Mouse (Mus musculus) hindbrain, embryonic 13.5 days (tissue): ENCODE data around the gene Fcgr4. TPM values are rescaled to one million over a fixed set of nuclear protein-coding genes. Genes with fewer than 3 reads are reported as not detected.

Source experiments
- ATAC-seq: fragments of 200-750 bp; cut with Nextera tagmentation; 2 replicates; pipeline ENCODE4 v1.8.0; 2017; ENCODE audit warnings: moderate TSS enrichment; ENCODE audit not compliant: low FRiP score
- H3K27ac ChIP-seq: fragments of 300-500 bp; sonication (generic); 2 replicates; pipeline ENCODE4 v1.5.1; 2015; ENCODE audit warnings: inconsistent platforms, mild to moderate bottlenecking, moderate library complexity
- H3K27me3 ChIP-seq: fragments of 300-500 bp; sonication (generic); 2 replicates; pipeline ENCODE4 v1.6.1; 2015; ENCODE audit warnings: mild to moderate bottlenecking, inconsistent platforms
- H3K36me3 ChIP-seq: fragments of 300-500 bp; sonication (generic); 2 replicates; pipeline ENCODE4 v1.6.1; 2015; ENCODE audit warnings: mild to moderate bottlenecking, inconsistent platforms
- H3K4me1 ChIP-seq: fragments of 300-500 bp; sonication (generic); replicated peaks from 2 replicates; pipeline ENCODE4 v1.6.1; 2015; ENCODE audit warnings: inconsistent platforms
- H3K4me2 ChIP-seq: fragments of 300-500 bp; sonication (generic); 2 replicates; pipeline ENCODE4 v1.6.1; 2015; ENCODE audit warnings: inconsistent platforms, mild to moderate bottlenecking, moderate library complexity
- H3K4me3 ChIP-seq: fragments of 300-500 bp; sonication (generic); 2 replicates; pipeline ENCODE4 v1.5.1; 2015; ENCODE audit warnings: mild to moderate bottlenecking, inconsistent platforms
- H3K9ac ChIP-seq: fragments of 300-500 bp; sonication (generic); 2 replicates; pipeline ENCODE4 v1.6.1; 2015; ENCODE audit warnings: mild to moderate bottlenecking, inconsistent platforms
- H3K9me3 ChIP-seq: fragments of 300-500 bp; sonication (generic); 2 replicates; pipeline ENCODE4 v1.6.1; 2016; ENCODE audit warnings: inconsistent platforms
- WGBS: fragments of 180-500 bp; shearing (Covaris S2); methylation state at CpG from one replicate; pipeline ENCODE4 v1.1.7; 2015; 5-methylcytosine and 5-hydroxymethylcytosine counted together
- polyA plus RNA-seq: library from polyadenylated mRNA; unstranded; fragments of >200 nt; fragmentation: Nextera tagmentation; extraction: Ambion mirVana; gene quantifications from 2 replicates; pipeline ENCODE4 v1.2.1, GENCODE M21; 2015

Gene Fcgr4
- polyA plus RNA-seq, 1 experiment from 2014 or later = 0.31 TPM

DNA sequence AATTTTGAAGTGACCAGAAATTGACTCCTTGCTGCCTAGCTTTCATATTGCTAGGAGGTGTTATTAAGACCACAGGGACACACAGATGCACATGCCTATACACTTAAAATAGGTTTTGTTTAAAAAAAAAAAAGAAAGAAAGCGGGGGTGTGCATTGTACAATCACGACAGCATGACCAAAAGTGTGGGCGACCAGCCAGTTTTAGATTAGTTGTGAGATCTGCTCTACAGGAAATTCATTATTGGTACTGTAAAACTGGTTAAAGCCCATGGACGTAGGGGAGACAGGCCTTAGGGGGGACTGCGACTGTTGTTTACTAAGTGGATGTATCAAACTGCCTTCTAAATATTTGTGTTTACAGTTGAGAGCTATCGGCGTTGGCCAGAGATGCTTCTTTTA lies 21.2 kb downstream of the Fcgr4 start:
- Histone ChIP-seq H3K27me3 (peaks cover 8% of the 10 kb centered on the region), H3K36me3 (no peaks in the 10 kb centered on the region), H3K9ac (no peak overlapping the region), H3K4me1 (peaks cover 8% of the 10 kb centered on the region), H3K27ac (no peak overlapping the region), H3K9me3 (no peaks in the 10 kb centered on the region), H3K4me2 (no peak overlapping the region), H3K4me3 (no peak overlapping the region)
- WGBS = 90% methylated on average over 7 of the region's 7 CpGs
- ATAC-seq = no peak

DNA sequence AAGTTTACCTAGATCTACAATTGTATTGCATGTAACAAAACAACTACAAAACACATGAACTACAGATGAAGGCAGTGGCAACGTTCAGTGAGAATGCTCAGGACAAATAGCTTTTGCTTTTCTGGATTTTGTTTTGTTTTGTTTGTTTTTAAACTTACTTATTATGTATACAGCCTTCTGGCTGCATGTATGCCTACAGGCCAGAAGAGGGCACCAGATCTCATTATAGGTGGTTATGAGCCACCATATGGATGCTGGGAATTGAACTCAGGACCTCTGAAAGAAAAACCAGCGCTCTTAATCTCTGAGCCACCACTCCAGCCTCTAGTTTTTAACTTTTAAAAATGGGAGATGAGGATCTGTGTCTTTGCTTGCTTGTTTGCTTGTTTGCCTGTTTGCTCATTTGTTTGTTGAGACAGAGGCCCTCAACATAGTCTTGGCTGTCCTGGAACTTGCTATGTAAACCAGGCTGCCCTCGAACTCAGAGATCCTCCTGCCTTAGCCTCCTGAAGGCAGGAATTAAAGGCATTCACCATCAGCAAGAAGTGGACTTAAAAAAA lies 25.0 kb downstream of the Fcgr4 start:
- H3K27ac ChIP-seq = no peak overlapping the region
- no peaks in the 10 kb centered on the region for H3K9me3 ChIP-seq
- 81% methylated on average over 3 of the region's 3 CpGs for WGBS
- H3K27me3 ChIP-seq = peaks cover 3% of the 10 kb centered on the region; the same call in 1 of the 2 replicates
- H3K4me1 ChIP-seq = peaks cover 5% of the 10 kb centered on the region; the same call in 1 of the 2 replicates
- peak overlapping the region; percentile 72 for H3K9ac ChIP-seq
- H3K36me3 ChIP-seq = no peaks in the 10 kb centered on the region
- peak overlapping the region; percentile 54 for H3K4me2 ChIP-seq
- peak overlapping the region; percentile 62 for H3K4me3 ChIP-seq
- ATAC-seq = no peak

DNA sequence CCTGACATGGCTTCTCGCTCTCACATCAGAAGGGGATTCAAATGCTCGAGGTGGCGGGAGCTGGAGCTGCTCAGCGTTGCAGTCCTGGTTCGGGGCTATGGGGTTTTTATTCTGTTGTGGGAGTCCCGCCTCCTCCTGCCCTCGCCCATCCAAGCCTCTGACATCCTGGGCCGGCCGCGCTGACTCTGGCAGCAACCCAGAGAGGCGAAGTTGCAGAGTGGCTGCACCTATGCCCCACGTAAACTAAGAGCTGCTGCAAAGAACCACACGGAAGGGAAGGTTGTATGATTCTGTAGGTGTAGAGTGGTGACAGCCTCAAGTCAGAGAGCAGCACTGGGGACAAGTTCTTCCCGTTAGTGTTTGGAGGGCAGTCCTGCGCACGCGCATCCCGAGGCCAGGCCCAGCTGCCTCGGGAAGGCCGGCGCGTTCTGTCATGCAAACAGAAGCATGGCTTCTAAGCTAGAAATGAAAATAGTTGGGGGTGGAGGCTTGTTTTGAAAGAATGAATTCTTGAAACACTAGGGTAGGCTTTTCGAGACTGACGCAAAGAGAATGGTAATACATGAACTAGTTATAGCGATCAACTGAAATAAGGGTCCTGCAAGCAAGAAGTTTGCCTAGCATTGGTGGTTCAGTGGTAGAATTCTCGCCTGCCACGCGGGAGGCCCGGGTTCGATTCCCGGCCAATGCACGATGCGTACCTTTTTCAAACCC lies 25.8 kb downstream of the Fcgr4 start:
- Histone ChIP-seq H3K27ac (peak overlapping the region; percentile 90), H3K4me2 (peak overlapping the region; percentile 54), H3K27me3 (peaks cover 3% of the 10 kb centered on the region; the same call in 1 of the 2 replicates), H3K4me1 (peaks cover 5% of the 10 kb centered on the region; the same call in 1 of the 2 replicates), H3K9ac (peak overlapping the region; percentile 72), H3K36me3 (no peaks in the 10 kb centered on the region), H3K4me3 (peak overlapping the region; percentile 62), H3K9me3 (no peaks in the 10 kb centered on the region)
- under 1% methylated on average over 33 of the region's 33 CpGs for WGBS
- peak; percentile 96 for ATAC-seq

DNA sequence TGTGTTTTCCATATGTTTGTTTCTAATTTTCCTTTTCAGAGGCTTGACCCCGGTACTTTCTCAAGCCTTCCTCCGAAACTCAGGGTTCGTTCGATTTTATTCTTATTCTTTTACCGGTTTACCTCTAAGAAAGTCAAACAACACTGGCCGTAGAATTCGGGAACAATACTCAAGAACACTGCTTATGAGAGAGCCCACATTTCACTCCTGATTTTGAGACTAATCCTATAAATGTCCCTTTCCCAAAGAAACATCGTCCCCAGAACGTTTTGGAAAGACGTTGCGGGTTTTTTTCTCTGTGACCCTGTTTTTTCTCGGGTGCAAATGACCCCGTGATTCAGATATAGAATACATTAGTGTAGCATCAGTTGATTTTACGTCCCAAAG lies 26.4 kb downstream of the Fcgr4 start:
- Histone ChIP-seq H3K27me3 (peaks cover 3% of the 10 kb centered on the region; the same call in 1 of the 2 replicates), H3K36me3 (no peaks in the 10 kb centered on the region), H3K9me3 (no peaks in the 10 kb centered on the region), H3K27ac (no peak overlapping the region), H3K4me3 (peak overlapping the region; percentile 62), H3K4me2 (peak overlapping the region; percentile 54), H3K4me1 (peaks cover 5% of the 10 kb centered on the region; the same call in 1 of the 2 replicates), H3K9ac (peak overlapping the region; percentile 69)
- ATAC-seq = peak; percentile 19; the same call in 1 of the 2 replicates
- 4% methylated on average over 14 of the region's 14 CpGs for WGBS

DNA sequence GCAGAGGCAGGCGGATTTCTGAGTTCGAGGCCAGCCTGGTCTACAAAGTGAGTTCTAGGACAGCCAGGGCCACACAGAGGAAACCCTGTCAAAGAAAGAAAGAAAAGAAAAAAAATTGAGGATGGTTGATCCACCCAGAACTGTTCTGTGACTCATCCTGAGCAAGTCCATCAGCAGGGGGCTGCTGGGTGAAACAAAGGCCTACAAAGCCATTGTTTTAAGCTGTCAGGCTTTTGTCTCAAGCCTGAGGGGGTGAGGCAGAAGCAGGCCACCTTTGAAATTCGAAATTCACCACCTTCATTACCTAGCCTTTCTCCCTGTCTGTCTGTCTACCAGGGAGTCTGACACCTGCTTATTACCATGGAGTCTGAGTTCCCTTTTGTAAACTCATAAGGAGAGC lies 27.8 kb downstream of the Fcgr4 start:
- Histone ChIP-seq H3K4me2 (no peak overlapping the region), H3K4me3 (no peak overlapping the region), H3K27me3 (no peaks in the 10 kb centered on the region; the same call in 1 of the 2 replicates), H3K27ac (no peak overlapping the region), H3K36me3 (no peaks in the 10 kb centered on the region), H3K9me3 (no peaks in the 10 kb centered on the region), H3K9ac (no peak overlapping the region), H3K4me1 (peaks cover 5% of the 10 kb centered on the region; the same call in 1 of the 2 replicates)
- 75% methylated on average over 3 of the region's 3 CpGs for WGBS
- no peak for ATAC-seq

DNA sequence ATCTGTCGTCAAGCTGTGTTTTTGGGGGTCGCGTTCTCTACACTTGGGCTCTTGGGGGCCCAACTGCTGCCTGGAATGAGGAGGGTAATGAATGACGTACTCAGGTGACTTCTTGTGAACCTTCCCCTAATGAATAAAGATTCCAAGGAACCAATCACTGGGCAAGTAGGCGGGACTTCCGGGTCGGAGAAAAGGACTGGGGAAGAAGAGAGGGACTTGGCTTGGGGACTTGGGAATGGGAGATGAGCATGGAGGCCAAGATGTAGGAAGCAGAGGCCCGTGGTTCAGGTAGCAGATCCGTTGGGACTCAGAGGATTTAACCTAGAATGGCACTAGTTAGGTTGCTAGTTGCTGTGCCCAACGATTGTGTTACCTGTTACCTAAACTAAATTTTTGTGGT lies 30.5 kb downstream of the Fcgr4 start:
- no peak for ATAC-seq
- WGBS = 52% methylated on average over 10 of the region's 10 CpGs
- no peaks in the 10 kb centered on the region for H3K9me3 ChIP-seq

DNA sequence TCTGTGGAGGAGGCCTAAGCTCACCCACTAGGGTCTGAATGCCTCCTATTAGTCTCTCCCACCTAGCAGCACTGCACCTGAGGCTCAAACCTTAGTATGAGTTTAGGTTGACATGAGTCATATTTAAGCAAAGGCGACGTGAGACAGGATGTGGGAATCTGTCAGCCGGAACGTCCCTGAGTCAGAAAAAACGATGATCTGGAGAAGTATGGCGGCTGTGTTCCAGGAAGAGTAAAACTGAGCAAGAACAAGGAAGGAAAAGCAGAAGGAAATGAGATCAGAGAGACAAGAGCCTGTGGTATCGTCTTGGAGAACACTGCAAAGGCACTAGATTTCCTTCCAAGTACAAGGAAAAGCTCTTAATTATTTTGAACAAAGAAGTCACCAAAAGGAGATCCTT lies 32.1 kb downstream of the Fcgr4 start:
- Histone ChIP-seq H3K27me3 (no peaks in the 10 kb centered on the region; the same call in 1 of the 2 replicates), H3K27ac (no peak overlapping the region), H3K9ac (no peak overlapping the region), H3K4me2 (no peak overlapping the region), H3K4me1 (no peaks in the 10 kb centered on the region), H3K4me3 (no peak overlapping the region), H3K9me3 (no peaks in the 10 kb centered on the region), H3K36me3 (no peaks in the 10 kb centered on the region)
- WGBS = 91% methylated on average over 7 of the region's 7 CpGs
- ATAC-seq = no peak

More for the DNA sequence above, 30.5 kb downstream of the Fcgr4 start:
- Histone ChIP-seq H3K27ac (no peak overlapping the region), H3K4me2 (peak overlapping the region; percentile 23; the same call in 1 of the 2 replicates), H3K36me3 (no peaks in the 10 kb centered on the region), H3K4me3 (no peak overlapping the region), H3K4me1 (peaks cover 5% of the 10 kb centered on the region; the same call in 1 of the 2 replicates), H3K27me3 (no peaks in the 10 kb centered on the region; the same call in 1 of the 2 replicates), H3K9ac (no peak overlapping the region)

DNA sequence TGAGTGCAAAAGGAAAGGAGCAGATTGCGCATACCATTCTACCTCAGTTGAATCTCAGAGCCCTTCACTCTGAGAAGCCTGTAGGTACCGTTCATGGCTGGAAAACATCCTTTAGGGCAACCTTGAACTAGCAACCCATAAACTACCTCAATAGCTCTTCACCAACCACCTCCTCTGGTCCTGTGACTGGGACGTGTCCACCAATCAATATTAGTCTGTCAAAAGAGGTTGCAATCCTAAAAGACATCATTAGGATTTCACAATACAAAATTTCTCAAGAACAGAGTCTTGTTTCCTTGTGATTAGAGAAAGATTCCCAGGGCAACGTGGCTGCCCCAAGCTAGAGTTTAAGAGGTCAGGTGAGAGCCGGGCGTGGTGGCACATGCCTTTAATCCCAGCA lies 34.6 kb downstream of the Fcgr4 start:
- H3K9ac ChIP-seq = no peak overlapping the region
- H3K9me3 ChIP-seq = no peaks in the 10 kb centered on the region
- H3K4me1 ChIP-seq = no peaks in the 10 kb centered on the region
- ATAC-seq = no peak
- H3K27ac ChIP-seq = no peak overlapping the region
- H3K4me3 ChIP-seq = no peak overlapping the region
- no peaks in the 10 kb centered on the region for H3K36me3 ChIP-seq
- H3K4me2 ChIP-seq = no peak overlapping the region
- H3K27me3 ChIP-seq = no peaks in the 10 kb centered on the region; the same call in 1 of the 2 replicates
- 90% methylated on average over 6 of the region's 6 CpGs for WGBS

DNA sequence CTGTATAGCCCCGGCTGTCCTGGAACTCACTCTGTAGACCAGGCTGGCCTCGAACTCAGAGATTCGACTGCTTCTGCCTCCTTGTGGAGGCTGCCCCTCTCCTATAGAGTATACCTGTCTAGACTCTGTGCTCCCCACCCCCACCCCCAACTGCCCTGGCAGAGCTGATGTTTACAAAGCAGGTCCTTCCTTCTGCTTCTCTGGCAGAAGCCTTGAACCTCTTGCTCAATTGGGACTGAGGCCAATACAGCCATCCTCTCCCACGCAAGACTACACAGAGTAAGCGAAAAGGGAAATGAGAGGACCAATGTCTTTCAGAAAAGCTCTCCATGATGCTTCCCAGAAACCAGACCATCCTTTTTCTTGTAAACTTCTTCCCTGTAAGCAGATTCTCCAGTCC lies 38.5 kb downstream of the Fcgr4 start:
- H3K36me3 ChIP-seq = no peaks in the 10 kb centered on the region
- no peak overlapping the region for H3K9ac ChIP-seq
- H3K9me3 ChIP-seq = no peaks in the 10 kb centered on the region
- ATAC-seq = no peak
- H3K27ac ChIP-seq = no peak overlapping the region
- no peak overlapping the region for H3K4me2 ChIP-seq
- peaks cover 24% of the 10 kb centered on the region for H3K27me3 ChIP-seq
- no peak overlapping the region for H3K4me3 ChIP-seq
- H3K4me1 ChIP-seq = no peaks in the 10 kb centered on the region
- 95% methylated on average over 5 of the region's 5 CpGs for WGBS

DNA sequence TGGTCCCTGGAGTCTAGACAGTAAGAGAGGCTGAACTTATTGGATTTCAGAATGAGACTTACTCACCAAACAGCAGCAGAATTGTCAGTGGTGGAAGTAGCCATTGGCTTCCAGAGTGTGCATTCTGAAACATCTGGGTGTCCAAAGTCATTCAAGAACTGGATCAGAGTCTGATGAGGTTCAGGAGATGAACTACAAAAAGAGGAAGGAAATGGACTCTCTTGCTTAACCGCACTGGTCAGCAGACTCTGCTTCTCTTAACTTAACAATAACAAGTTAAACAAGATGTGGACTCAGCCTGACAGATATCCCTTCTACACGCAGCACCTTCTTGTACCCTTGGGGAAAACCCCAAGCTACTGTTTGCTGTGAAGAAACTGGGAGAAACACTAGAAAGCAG lies 40.5 kb downstream of the Fcgr4 start:
- peaks cover 40% of the 10 kb centered on the region for H3K27me3 ChIP-seq
- H3K36me3 ChIP-seq = no peaks in the 10 kb centered on the region
- WGBS = 92% methylated on average over 2 of the region's 2 CpGs
- no peak overlapping the region for H3K27ac ChIP-seq
- H3K9me3 ChIP-seq = no peaks in the 10 kb centered on the region
- H3K4me2 ChIP-seq = no peak overlapping the region
- no peak overlapping the region for H3K9ac ChIP-seq
- H3K4me1 ChIP-seq = peaks cover 3% of the 10 kb centered on the region; the same call in 1 of the 2 replicates
- ATAC-seq = no peak
- no peak overlapping the region for H3K4me3 ChIP-seq

DNA sequence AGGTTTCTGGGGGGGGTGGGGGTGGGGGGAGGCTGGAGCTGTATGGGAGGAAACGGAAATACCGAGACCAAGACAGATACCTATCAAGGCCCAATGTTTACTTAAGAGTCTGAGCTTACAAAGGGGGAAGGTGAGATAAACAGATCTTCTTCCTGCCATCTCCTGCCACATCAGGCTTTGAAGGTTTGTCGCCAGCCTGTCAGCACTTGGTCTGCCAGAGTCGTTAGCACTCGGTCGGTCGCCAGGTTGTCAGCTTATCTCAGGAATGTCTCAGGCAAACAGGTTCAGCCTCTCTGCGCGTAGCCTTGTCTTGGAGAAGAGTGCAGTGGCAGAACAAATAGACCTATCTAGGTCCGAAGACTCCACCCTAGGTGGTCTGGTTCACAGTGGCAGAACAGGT lies 41.7 kb downstream of the Fcgr4 start:
- H3K9ac ChIP-seq = no peak overlapping the region
- 60% methylated on average over 10 of the region's 10 CpGs for WGBS
- H3K4me3 ChIP-seq = no peak overlapping the region
- H3K27ac ChIP-seq = no peak overlapping the region
- peaks cover 46% of the 10 kb centered on the region for H3K27me3 ChIP-seq
- H3K9me3 ChIP-seq = no peaks in the 10 kb centered on the region
- H3K4me2 ChIP-seq = no peak overlapping the region
- peaks cover 6% of the 10 kb centered on the region for H3K4me1 ChIP-seq
- no peak for ATAC-seq
- H3K36me3 ChIP-seq = no peaks in the 10 kb centered on the region

DNA sequence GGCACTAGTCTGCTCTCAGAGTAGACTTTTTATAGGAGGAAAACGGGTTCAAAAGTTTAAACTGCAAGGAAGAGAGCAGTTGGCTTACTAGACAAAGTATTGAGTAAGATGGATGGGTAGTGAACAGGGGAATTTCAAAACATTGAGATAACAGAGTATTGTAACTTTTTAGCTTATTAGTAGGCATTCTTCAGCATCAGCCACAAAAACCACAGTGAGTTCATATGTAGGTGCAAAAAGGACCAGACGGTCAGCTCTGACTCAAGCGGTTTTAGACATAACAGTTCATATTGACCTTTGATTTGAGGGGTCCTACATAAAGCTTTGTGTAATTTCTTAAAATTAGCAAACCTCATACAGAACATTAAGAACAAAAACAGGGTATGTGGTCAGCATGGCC lies 42.8 kb downstream of the Fcgr4 start:
- no peak for ATAC-seq
- H3K27me3 ChIP-seq = peaks cover 55% of the 10 kb centered on the region
- no peaks in the 10 kb centered on the region for H3K36me3 ChIP-seq
- H3K4me1 ChIP-seq = peaks cover 9% of the 10 kb centered on the region
- H3K4me3 ChIP-seq = no peak overlapping the region
- no peak overlapping the region for H3K9ac ChIP-seq
- H3K4me2 ChIP-seq = no peak overlapping the region
- no peak overlapping the region for H3K27ac ChIP-seq
- no peaks in the 10 kb centered on the region for H3K9me3 ChIP-seq
- WGBS = 96% methylated on average over 3 of the region's 3 CpGs
